8 mouse cellular contexts compared by ENCODE assay signal in genomic region chr15:27612533-27613221, GRCm38 (mm10). TPM values are rescaled to one million over a fixed set of nuclear protein-coding genes. Genes with fewer than 3 reads are reported as not detected.
A peak's percentile ranks its signal among the peaks of the same experiment; 100 is the strongest.
DNase-seq lines count a peak whose midpoint lies in the region; ATAC-seq and TF ChIP-seq lines count a peak whose summit lies in the region.

No protein-coding gene starts in this region.

- DNase-seq in left cerebral cortex, adult 18-20 months (ENCODE audit: low spot score in 2 of 2): peak; percentile 71 to 72
- no peak for DNase-seq in left cerebral cortex, adult 8-10 months (ENCODE audit: low spot score in 2 of 2)
- peak; percentile 39 for DNase-seq in c-Kit-positive CD71-negative TER-119-negative erythroid progenitor cells, embryonic 14.5 days (ENCODE audit: low read depth)
- peak; percentile 53 for DNase-seq in forebrain, embryonic 10.5 days (ENCODE audit: extremely low spot score, low spot score)
- peak; percentile 65 to 73 for DNase-seq in layer of hippocampus, postnatal 14 days (ENCODE audit: low spot score in 2 of 2)

- H3K4me2 ChIP-seq in hindbrain, embryonic 12.5 days (replicated peaks): no peak overlapping the region

- H3K27ac ChIP-seq in forebrain, embryonic 10.5 days: no peak overlapping the region
- no peak overlapping the region for H3K27ac ChIP-seq in hindbrain, embryonic 12.5 days
- H3K27ac ChIP-seq in small intestine, adult 2 months (ENCODE audit: insufficient read depth, low read depth, low read length): no peak overlapping the region

- H3K4me3 ChIP-seq in forebrain, embryonic 10.5 days: no peak overlapping the region
- H3K4me3 ChIP-seq in hindbrain, embryonic 12.5 days: no peak overlapping the region
- H3K4me3 ChIP-seq in small intestine, adult 2 months (ENCODE audit: low read depth, low read length): no peak overlapping the region

- H3K36me3 ChIP-seq in forebrain, embryonic 10.5 days (replicated peaks): peaks cover 76% of the 10 kb centered on the region
- H3K36me3 ChIP-seq in hindbrain, embryonic 12.5 days: peaks cover 41% of the 10 kb centered on the region
- H3K36me3 ChIP-seq in small intestine, adult 2 months (ENCODE audit: control insufficient read depth, insufficient read depth, low read length): peaks cover 46% of the 10 kb centered on the region

- TF ChIP-seq CTCF in small intestine, adult 2 months (IDR thresholded peaks at IDR 0.05; ENCODE audit: extremely low read depth, insufficient read length, insufficient replicate concordance, low read depth, low read length): peak; percentile 61; the same call in 1 of the 2 replicates

- no peaks in the 10 kb centered on the region for H3K27me3 ChIP-seq in forebrain, embryonic 10.5 days (ENCODE audit: poor library complexity, severe bottlenecking)
- H3K27me3 ChIP-seq in hindbrain, embryonic 12.5 days: no peaks in the 10 kb centered on the region
- H3K27me3 ChIP-seq in small intestine, adult 2 months (ENCODE audit: control insufficient read depth, insufficient read depth, low read length): no peaks in the 10 kb centered on the region

- H3K9me3 ChIP-seq in forebrain, embryonic 10.5 days: no peaks in the 10 kb centered on the region
- H3K9me3 ChIP-seq in hindbrain, embryonic 12.5 days (replicated peaks): no peaks in the 10 kb centered on the region

- no peak overlapping the region for H3K9ac ChIP-seq in hindbrain, embryonic 12.5 days

- no peaks in the 10 kb centered on the region for H3K4me1 ChIP-seq in forebrain, embryonic 10.5 days
- 0 out of 2 replicates have a peak, but pooled peaks cover 4% of the 10 kb centered on the region for H3K4me1 ChIP-seq in hindbrain, embryonic 12.5 days
- no peaks in the 10 kb centered on the region for H3K4me1 ChIP-seq in small intestine, adult 2 months (ENCODE audit: control insufficient read depth, insufficient read depth, insufficient read length, low read length)

- 66% methylated on average over 6 of the region's 6 CpGs for WGBS in forebrain, embryonic 10.5 days
- 41% methylated on average over 6 of the region's 6 CpGs for WGBS in hindbrain, embryonic 12.5 days
- WGBS in small intestine, adult 2 months: 36% methylated on average over 6 of the region's 6 CpGs

- no peak for TF ChIP-seq POLR2A in small intestine, adult 2 months (IDR thresholded peaks at IDR 0.05; ENCODE audit: low read depth, low read length)

- ATAC-seq in hindbrain, embryonic 12.5 days (ENCODE audit: low FRiP score): peak; percentile 91
- peak; percentile 86 for ATAC-seq in megakaryocyte-erythroid progenitor cell, adult 5-6 weeks (replicated peaks; ENCODE audit: low FRiP score, low TSS enrichment, poor library complexity, severe bottlenecking)

RNA-seq across cellular contexts. Expression of gene Otulin, which starts 17.8 kb away (rescaled TPM):
- 10 to 100 TPM; 19.7 to 21.5 TPM for total RNA-seq in left cerebral cortex, adult 18-20 months (2021)
- total RNA-seq in left cerebral cortex, adult 8-10 months (2022): 10 to 100 TPM; 21.1 to 24.9 (median 21.9) TPM
- polyA plus RNA-seq in forebrain, embryonic 10.5 days (2016; fragmentation: Nextera tagmentation; extraction: Ambion mirVana): 33.5 and 33.6 TPM in 2 replicates
- 29.7 TPM in 2 replicates for polyA plus RNA-seq in hindbrain, embryonic 12.5 days (2016; fragmentation: Nextera tagmentation; extraction: Ambion mirVana)
- total RNA-seq in layer of hippocampus, postnatal 14 days (2021): 10 to 100 TPM; 22.0 to 22.4 TPM
- 36.3 and 51.2 TPM in 2 replicates for total RNA-seq in megakaryocyte-erythroid progenitor cell, adult 5-6 weeks (2014; fragmentation: Nextera tagmentation)
- 31.0 and 32.2 TPM in 2 replicates for total RNA-seq in megakaryocyte-erythroid progenitor cell, adult 5-6 weeks (2017)
- 14.4 and 31.8 TPM in 2 replicates for polyA plus RNA-seq in small intestine, adult 2 months (2012; rRNA removed)

Comparison
In these comparisons a context has a peak if more than half of its experiments do, and no peak if none do; other contexts are left out.
1. DNase-seq: peak in left cerebral cortex, adult 18-20 months (2 of 2), c-Kit-positive CD71-negative TER-119-negative erythroid progenitor cells, embryonic 14.5 days (single experiment), forebrain, embryonic 10.5 days (single experiment) and layer of hippocampus, postnatal 14 days (2 of 2); none in left cerebral cortex, adult 8-10 months (0 of 2).